Mouse (Mus musculus) spleen, adult 2 months (tissue): Measurements from ENCODE around the gene Klhl35. TPM values are rescaled to one million over a fixed set of nuclear protein-coding genes. Genes with fewer than 3 reads are reported as not detected.
A peak's percentile ranks its signal among the peaks of the same experiment; 100 is the strongest.

Experiments used
- DNase-seq, 2 experiments: peaks; one replicate each; pipeline versions ENCODE4 v3.0.0 to v3.0.0-alpha.2; 2012 to 2021; ENCODE audit warnings: low spot score in 2 of 2, low read depth in 1 of 2
- H3K27ac ChIP-seq: fragments of 200-500 bp; 2 replicates; pipeline ENCODE4 v1.5.1; 2012; ENCODE audit warnings: low read length, inconsistent platforms; ENCODE audit not compliant: insufficient read depth
- H3K27me3 ChIP-seq: fragments of 200-500 bp; 2 replicates; pipeline ENCODE4 v1.6.1; 2012; ENCODE audit warnings: mild to moderate bottlenecking, moderate library complexity, low read length, inconsistent platforms; ENCODE audit not compliant: control insufficient read depth, insufficient read depth
- H3K36me3 ChIP-seq: fragments of 200-500 bp; 2 replicates; pipeline ENCODE4 v1.6.1; 2012; ENCODE audit warnings: mild to moderate bottlenecking, low read length, inconsistent platforms; ENCODE audit not compliant: control insufficient read depth, insufficient read depth
- H3K4me1 ChIP-seq: fragments of 200-500 bp; 2 replicates; pipeline ENCODE4 v1.6.1; 2011; ENCODE audit warnings: inconsistent platforms; ENCODE audit not compliant: control insufficient read depth, insufficient read depth, insufficient read length
- H3K4me3 ChIP-seq: fragments of 200-500 bp; 2 replicates; pipeline ENCODE4 v1.5.1; 2011; ENCODE audit warnings: mild to moderate bottlenecking, inconsistent platforms; ENCODE audit not compliant: insufficient read depth, insufficient read length; ENCODE audit errors: extremely low read depth
- CTCF ChIP-seq: fragments of 200-500 bp; IDR thresholded peaks from 2 replicates; pipeline ENCODE4 v1.5.1; 2011; ENCODE audit warnings: mild to moderate bottlenecking, inconsistent platforms; ENCODE audit not compliant: insufficient read depth, insufficient read length, insufficient replicate concordance; ENCODE audit errors: extremely low read depth
- POLR2A ChIP-seq: fragments of 200-500 bp; IDR thresholded peaks from 2 replicates; pipeline ENCODE4 v1.6.1; 2011; ENCODE audit warnings: low read depth, low read length, inconsistent platforms
- WGBS: fragments of 180-500 bp; shearing (Covaris S2); methylation state at CpG from one replicate; pipeline ENCODE4 v1.1.7; 2018; 5-methylcytosine and 5-hydroxymethylcytosine counted together
- polyA plus RNA-seq: library from polyadenylated mRNA; depleted of rRNA; stranded (reverse); fragments of >200 nt; gene quantifications from 2 replicates; pipeline ENCODE4 v1.2.3, GENCODE M21; 2012

The Klhl35 gene
- polyA plus RNA-seq, 1 experiment, result 1.3 TPM

DNA sequence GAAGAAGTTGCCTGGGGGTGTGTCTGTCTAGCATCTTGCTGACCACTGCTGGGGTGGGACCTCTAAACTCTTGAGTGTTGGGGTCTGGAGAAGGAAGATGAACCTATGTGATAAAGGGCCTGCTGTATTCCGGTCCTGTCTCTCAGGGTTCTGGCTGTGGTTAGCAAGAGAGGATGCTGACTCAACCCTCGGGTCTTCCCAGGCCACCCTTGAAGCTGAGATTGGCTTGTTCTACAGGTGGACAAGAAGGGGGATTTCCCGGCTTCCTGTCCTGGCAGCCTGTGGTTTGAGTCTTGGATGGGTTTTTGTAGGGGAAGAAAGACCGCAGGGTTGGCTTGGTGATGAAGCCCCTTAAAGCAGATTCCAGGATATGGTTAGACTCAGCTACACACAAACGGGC is 37.0 kb upstream of the Klhl35 start:
- TF ChIP-seq POLR2A (no peak), CTCF (no peak)
- DNase-seq, result no peak
- H3K4me3 ChIP-seq, result no peak overlapping the region
- peaks cover 4% of the 10 kb centered on the region; the same call in 1 of the 2 replicates for H3K4me1 ChIP-seq
- H3K27ac ChIP-seq, result no peak overlapping the region
- no peaks in the 10 kb centered on the region for H3K27me3 ChIP-seq
- no peaks in the 10 kb centered on the region for H3K36me3 ChIP-seq
- WGBS, result 23% methylated on average over 5 of the region's 5 CpGs

DNA sequence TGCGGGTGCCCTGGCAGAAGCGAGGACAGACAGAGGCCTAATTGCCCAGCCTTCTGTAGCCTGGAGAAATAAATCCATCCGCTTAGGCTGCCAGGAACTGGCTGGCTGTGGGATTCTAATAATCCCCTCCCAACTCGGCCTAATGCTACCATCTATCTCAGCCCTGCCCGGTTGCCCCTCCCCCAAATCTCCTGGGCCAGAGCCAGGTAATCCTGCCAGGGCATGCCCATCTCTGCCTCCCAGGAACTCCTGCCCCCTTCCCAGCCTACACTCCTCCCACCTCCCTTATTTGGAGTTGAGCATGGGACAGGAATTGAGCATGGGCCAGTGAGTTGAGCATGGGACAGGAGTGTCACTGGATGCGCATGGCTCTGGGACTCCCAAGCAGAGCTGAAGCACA is 36.0 kb upstream of the Klhl35 start:
- H3K27me3 ChIP-seq, result no peaks in the 10 kb centered on the region
- H3K4me1 ChIP-seq, result peaks cover 5% of the 10 kb centered on the region; the same call in 1 of the 2 replicates
- WGBS, result 86% methylated on average over 6 of the region's 6 CpGs
- no peak for DNase-seq
- H3K27ac ChIP-seq, result no peak overlapping the region
- no peaks in the 10 kb centered on the region for H3K36me3 ChIP-seq
- no peak overlapping the region for H3K4me3 ChIP-seq
- TF ChIP-seq POLR2A (no peak), CTCF (no peak)

DNA sequence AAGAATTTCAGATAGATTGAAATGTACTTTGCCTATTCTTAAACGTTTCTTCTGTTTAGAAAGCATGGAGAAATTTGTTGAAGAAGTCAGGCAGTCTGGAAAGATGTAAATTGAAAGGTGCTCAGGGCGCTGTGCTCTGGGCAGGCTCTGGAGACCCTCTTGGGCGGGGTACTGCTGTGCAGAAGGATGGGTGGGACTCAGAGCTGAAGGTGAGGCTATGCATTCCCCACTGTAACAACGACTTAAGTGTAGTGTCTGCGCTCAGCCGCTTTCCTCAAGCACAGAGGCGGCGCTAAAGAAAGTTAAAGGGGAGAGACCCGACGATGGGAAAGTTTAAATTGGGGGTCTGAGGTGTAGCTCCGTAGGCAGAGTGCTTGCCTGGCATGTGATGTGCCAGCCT is 35.6 kb upstream of the Klhl35 start:
- no peak for DNase-seq
- 91% methylated on average over 11 of the region's 11 CpGs for WGBS
- Histone ChIP-seq H3K36me3 (no peaks in the 10 kb centered on the region), H3K27ac (no peak overlapping the region), H3K4me3 (no peak overlapping the region), H3K27me3 (no peaks in the 10 kb centered on the region), H3K4me1 (peaks cover 9% of the 10 kb centered on the region; the same call in 1 of the 2 replicates)
- no peak for TF ChIP-seq CTCF
- no peak for TF ChIP-seq POLR2A

DNA sequence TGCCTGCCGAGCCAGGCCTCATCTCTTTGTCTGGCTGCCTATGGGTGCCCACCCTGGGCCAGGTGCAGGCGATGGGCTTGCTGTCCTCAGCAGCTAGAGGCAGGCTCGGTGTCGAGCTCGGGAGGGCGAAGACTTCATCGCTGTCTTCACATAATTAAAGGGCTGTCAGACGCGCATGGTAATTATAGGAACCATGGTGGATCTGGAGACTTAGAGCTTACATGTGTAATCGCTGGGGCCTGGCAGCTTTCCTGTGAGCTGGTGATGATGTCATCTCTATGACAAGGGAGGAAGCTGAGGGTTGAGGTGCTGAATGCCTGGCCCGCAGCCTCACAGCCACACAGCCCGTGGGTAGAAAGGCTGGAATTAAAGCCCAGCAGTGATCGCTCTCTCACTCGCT is 33.6 kb upstream of the Klhl35 start:
- TF ChIP-seq CTCF (no peak), POLR2A (no peak)
- H3K4me3 ChIP-seq, result no peak overlapping the region
- no peaks in the 10 kb centered on the region for H3K36me3 ChIP-seq
- WGBS, result 56% methylated on average over 14 of the region's 14 CpGs
- no peak for DNase-seq
- H3K27ac ChIP-seq, result no peak overlapping the region
- no peaks in the 10 kb centered on the region for H3K27me3 ChIP-seq
- H3K4me1 ChIP-seq, result peaks cover 9% of the 10 kb centered on the region; the same call in 1 of the 2 replicates

DNA sequence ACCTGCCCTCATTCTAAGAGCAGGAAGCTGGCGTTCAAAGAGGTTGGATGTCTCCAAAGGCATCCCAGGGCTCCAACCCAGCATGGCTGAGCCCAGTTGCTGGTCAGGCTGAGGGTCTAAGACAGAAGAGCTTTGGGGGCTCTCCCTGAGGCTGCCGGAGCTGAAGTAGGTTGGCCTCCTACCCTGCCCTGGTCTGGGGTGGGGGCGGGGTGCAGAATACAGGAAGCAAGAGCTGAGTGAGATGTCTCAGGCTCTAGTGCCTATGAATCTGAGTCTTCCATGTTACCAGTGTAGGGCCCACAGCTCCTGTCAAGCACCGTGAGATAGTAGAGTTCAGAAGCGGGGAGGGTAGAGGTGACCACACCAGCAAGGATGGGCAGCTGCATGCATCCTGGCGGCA is 32.9 kb upstream of the Klhl35 start:
- H3K27me3 ChIP-seq, result no peaks in the 10 kb centered on the region
- TF ChIP-seq CTCF (no peak), POLR2A (no peak)
- no peak overlapping the region for H3K27ac ChIP-seq
- no peaks in the 10 kb centered on the region for H3K36me3 ChIP-seq
- 69% methylated on average over 6 of the region's 6 CpGs for WGBS
- H3K4me1 ChIP-seq, result peaks cover 9% of the 10 kb centered on the region; the same call in 1 of the 2 replicates
- H3K4me3 ChIP-seq, result no peak overlapping the region
- no peak for DNase-seq

DNA sequence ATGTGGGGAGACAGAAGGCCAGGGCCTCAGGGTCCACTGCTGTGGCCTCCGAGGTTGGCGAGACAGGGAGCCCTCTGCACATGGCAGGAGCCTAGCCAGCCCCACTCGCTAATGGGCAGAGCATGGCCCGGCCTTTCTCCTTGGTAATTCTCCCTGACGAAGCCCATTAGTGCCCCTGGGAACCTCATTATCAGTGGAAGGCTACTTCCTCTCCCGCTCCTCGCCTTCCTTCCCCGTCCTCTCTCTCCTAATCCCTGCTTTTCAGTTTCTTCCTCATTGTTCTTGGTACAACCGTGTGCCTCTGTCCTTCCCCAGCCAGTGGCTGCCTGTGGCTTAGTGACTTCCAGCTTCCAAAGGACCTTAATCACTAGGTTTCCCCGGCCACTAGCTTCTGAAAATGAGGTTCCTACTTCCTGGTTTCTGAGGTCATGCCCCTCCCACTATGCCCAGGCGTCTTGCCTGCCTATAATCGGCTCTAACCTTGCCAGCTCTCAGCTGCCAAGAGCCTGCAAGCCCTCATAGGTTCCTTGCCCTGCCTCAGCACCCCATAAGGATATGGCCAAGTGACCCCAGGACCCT is 31.0 kb upstream of the Klhl35 start:
- no peak overlapping the region for H3K4me3 ChIP-seq
- H3K27me3 ChIP-seq, result no peaks in the 10 kb centered on the region
- DNase-seq, result peak; percentile 22 to 25
- 47% methylated on average over 12 of the region's 12 CpGs for WGBS
- H3K4me1 ChIP-seq, result peaks cover 9% of the 10 kb centered on the region; the same call in 1 of the 2 replicates
- no peak for TF ChIP-seq CTCF
- no peak for TF ChIP-seq POLR2A
- no peaks in the 10 kb centered on the region for H3K36me3 ChIP-seq
- H3K27ac ChIP-seq, result no peak overlapping the region

DNA sequence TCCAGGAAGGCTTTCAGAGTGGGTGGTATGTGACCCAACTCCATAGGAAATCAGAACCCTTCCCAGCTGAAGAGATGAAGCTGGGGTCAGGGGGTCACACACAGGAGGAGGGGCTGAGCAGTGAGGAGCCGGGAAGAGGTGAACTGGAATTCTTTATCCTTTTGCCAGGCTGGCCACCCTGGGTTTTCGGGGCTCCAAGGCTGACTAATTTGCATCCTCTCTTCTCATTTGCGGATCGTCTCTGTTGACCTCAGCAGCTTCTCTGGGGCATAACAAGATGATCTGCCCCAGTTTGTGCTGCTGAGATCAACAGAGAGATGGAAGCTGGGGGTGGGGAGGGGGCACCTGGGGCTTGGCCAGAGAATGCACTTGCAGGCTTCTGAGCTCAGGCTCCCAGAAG is 29.3 kb upstream of the Klhl35 start:
- H3K36me3 ChIP-seq, result no peaks in the 10 kb centered on the region
- H3K4me1 ChIP-seq, result peaks cover 9% of the 10 kb centered on the region; the same call in 1 of the 2 replicates
- WGBS, result 93% methylated on average over 4 of the region's 4 CpGs
- H3K27ac ChIP-seq, result no peak overlapping the region
- DNase-seq, result no peak
- no peak for TF ChIP-seq POLR2A
- no peak for TF ChIP-seq CTCF
- no peaks in the 10 kb centered on the region for H3K27me3 ChIP-seq
- no peak overlapping the region for H3K4me3 ChIP-seq

DNA sequence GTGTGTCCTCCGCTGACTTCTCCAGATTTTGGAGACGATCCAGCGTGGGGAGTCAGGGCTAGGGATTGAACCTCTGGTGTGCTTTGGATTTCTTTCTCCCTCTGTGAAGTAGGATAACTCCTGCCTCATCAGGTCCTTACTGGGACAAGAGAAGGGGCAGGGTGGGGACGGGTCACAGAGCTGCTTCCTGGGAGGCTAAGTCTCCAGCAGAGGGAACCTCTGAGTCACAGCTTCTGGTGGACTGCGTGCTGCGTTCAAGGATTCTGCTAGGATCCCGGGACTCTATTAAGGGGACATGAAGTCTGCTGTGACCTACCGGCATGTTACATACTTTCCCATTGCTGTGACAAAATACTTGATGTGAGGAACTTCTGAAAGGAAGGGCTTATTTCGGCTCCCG is 26.9 kb upstream of the Klhl35 start:
- peaks cover 5% of the 10 kb centered on the region; the same call in 1 of the 2 replicates for H3K4me1 ChIP-seq
- WGBS, result 78% methylated on average over 10 of the region's 10 CpGs
- no peak overlapping the region for H3K4me3 ChIP-seq
- no peak for DNase-seq
- no peaks in the 10 kb centered on the region for H3K27me3 ChIP-seq
- no peak overlapping the region for H3K27ac ChIP-seq
- TF ChIP-seq CTCF (no peak), POLR2A (no peak)
- no peaks in the 10 kb centered on the region for H3K36me3 ChIP-seq
